In genomic region chrX:159414829-159415673, GRCm38 (mm10) we compare ENCODE assay signal across 9 mouse cellular contexts. TPM values are rescaled to one million over a fixed set of nuclear protein-coding genes. Genes with fewer than 3 reads are reported as not detected.
DNase-seq lines count a peak whose midpoint lies in the region; ATAC-seq and TF ChIP-seq lines count a peak whose summit lies in the region.
"Had no signal": no experiment of that assay in that cellular context is flagged by ENCODE, and none has a peak within 500 bp of the region (broad histone marks: within the 10 kb centered on the region; RNA-seq: fewer than 3 reads in every experiment).

No protein-coding gene starts in this region.

- DNase-seq in heart, postnatal 4 days = no peak
- peak; percentile 31 for DNase-seq in embryo, embryonic 11 days
- DNase-seq in yolk sac, embryonic 10.5 days (ENCODE audit: low spot score) = no peak

- no peak overlapping the region for H3K9ac ChIP-seq in heart, embryonic 11.5 days (ENCODE audit: low read depth, low read length)
- peak overlapping the region; percentile 78 for H3K9ac ChIP-seq in hindbrain, embryonic 13.5 days
- peak overlapping the region; percentile 44; the same call in 1 of the 2 replicates for H3K9ac ChIP-seq in limb, embryonic 12.5 days (replicated peaks)
- H3K9ac ChIP-seq in neural tube, embryonic 15.5 days (replicated peaks) = peak overlapping the region; percentile 74

- H3K36me3 ChIP-seq in heart, embryonic 11.5 days (ENCODE audit: control insufficient read depth, insufficient read depth, low read length) = no peaks in the 10 kb centered on the region
- H3K36me3 ChIP-seq in E14TG2a.4 (ENCODE audit: insufficient read depth, low read length) = no peaks in the 10 kb centered on the region
- H3K36me3 ChIP-seq in hindbrain, embryonic 13.5 days = no peaks in the 10 kb centered on the region
- H3K36me3 ChIP-seq in limb, embryonic 12.5 days = no peaks in the 10 kb centered on the region
- no peaks in the 10 kb centered on the region for H3K36me3 ChIP-seq in neural tube, embryonic 15.5 days
- H3K36me3 ChIP-seq: G1E had no signal

- no peak for TF ChIP-seq CTCF in E14TG2a.4 (conservative IDR thresholded peaks at IDR 0.05; ENCODE audit: low read length)

- H3K9me3 ChIP-seq in heart, embryonic 11.5 days (replicated peaks; ENCODE audit: control insufficient read depth, low read length) = no peaks in the 10 kb centered on the region
- no peaks in the 10 kb centered on the region for H3K9me3 ChIP-seq in E14TG2a.4 (ENCODE audit: low read length)
- no peaks in the 10 kb centered on the region for H3K9me3 ChIP-seq in hindbrain, embryonic 13.5 days
- H3K9me3 ChIP-seq in limb, embryonic 12.5 days = no peaks in the 10 kb centered on the region
- no peaks in the 10 kb centered on the region for H3K9me3 ChIP-seq in neural tube, embryonic 15.5 days (replicated peaks)

- no peak overlapping the region for H3K27ac ChIP-seq in heart, embryonic 11.5 days (ENCODE audit: low read depth, low read length)
- H3K27ac ChIP-seq in hindbrain, embryonic 13.5 days = peak overlapping the region; percentile 83
- no peak overlapping the region for H3K27ac ChIP-seq in limb, embryonic 12.5 days
- peak overlapping the region; percentile 78 for H3K27ac ChIP-seq in neural tube, embryonic 15.5 days (replicated peaks)

- WGBS in heart, embryonic 11.5 days (ENCODE audit: insufficient replicate concordance) = 10% methylated on average over 46 of the region's 65 CpGs
- WGBS in hindbrain, embryonic 13.5 days = 18% methylated on average over 49 of the region's 65 CpGs
- 16% methylated on average over 54 of the region's 65 CpGs for WGBS in limb, embryonic 12.5 days
- 26% methylated on average over 61 of the region's 65 CpGs for WGBS in neural tube, embryonic 15.5 days

- no peaks in the 10 kb centered on the region for H3K4me1 ChIP-seq in heart, embryonic 11.5 days (ENCODE audit: control insufficient read depth, insufficient read depth, low read length)
- H3K4me1 ChIP-seq in E14TG2a.4 (replicated peaks; ENCODE audit: low read depth, low read length) = peaks cover 2% of the 10 kb centered on the region; the same call in 1 of the 2 replicates
- H3K4me1 ChIP-seq in hindbrain, embryonic 13.5 days (replicated peaks) = no peaks in the 10 kb centered on the region
- H3K4me1 ChIP-seq in limb, embryonic 12.5 days (replicated peaks) = no peaks in the 10 kb centered on the region
- H3K4me1 ChIP-seq in neural tube, embryonic 15.5 days = no peaks in the 10 kb centered on the region; the same call in 1 of the 2 replicates

- peak overlapping the region; percentile 89 for H3K4me2 ChIP-seq in heart, embryonic 11.5 days
- H3K4me2 ChIP-seq in hindbrain, embryonic 13.5 days = peak overlapping the region; percentile 65
- peak overlapping the region; percentile 88 for H3K4me2 ChIP-seq in limb, embryonic 12.5 days
- H3K4me2 ChIP-seq in neural tube, embryonic 15.5 days = peak overlapping the region; percentile 65

- peak; percentile 39; the same call in 1 of the 2 replicates for ATAC-seq in heart, embryonic 11.5 days (replicated peaks; ENCODE audit: insufficient number of reproducible peaks, low FRiP score, low TSS enrichment)
- ATAC-seq in hindbrain, embryonic 13.5 days (ENCODE audit: low FRiP score) = peak; percentile 80
- peak; percentile 62; the same call in 1 of the 2 replicates for ATAC-seq in limb, embryonic 12.5 days (ENCODE audit: insufficient number of reproducible peaks, insufficient read depth, low FRiP score, low TSS enrichment, low read depth)
- ATAC-seq in neural tube, embryonic 15.5 days (ENCODE audit: low FRiP score) = peak; percentile 70

- H3K4me3 ChIP-seq in heart, embryonic 11.5 days (ENCODE audit: low read depth, low read length) = peak overlapping the region; percentile 54
- H3K4me3 ChIP-seq in E14TG2a.4 (replicated peaks; ENCODE audit: low read length) = peak overlapping the region; percentile 88
- H3K4me3 ChIP-seq in hindbrain, embryonic 13.5 days = peak overlapping the region; percentile 63
- H3K4me3 ChIP-seq in limb, embryonic 12.5 days (replicated peaks) = peak overlapping the region; percentile 57
- peak overlapping the region; percentile 61 for H3K4me3 ChIP-seq in neural tube, embryonic 15.5 days (replicated peaks)

- H3K27me3 ChIP-seq in heart, embryonic 11.5 days (ENCODE audit: control insufficient read depth, insufficient read depth, low read length) = peaks cover 28% of the 10 kb centered on the region
- H3K27me3 ChIP-seq in E14TG2a.4 (ENCODE audit: insufficient read depth, low read length) = peaks cover 28% of the 10 kb centered on the region
- peaks cover 10% of the 10 kb centered on the region; the same call in 1 of the 2 replicates for H3K27me3 ChIP-seq in hindbrain, embryonic 13.5 days
- peaks cover 44% of the 10 kb centered on the region for H3K27me3 ChIP-seq in limb, embryonic 12.5 days
- H3K27me3 ChIP-seq in neural tube, embryonic 15.5 days (replicated peaks) = no peaks in the 10 kb centered on the region; the same call in 1 of the 2 replicates

RNA-seq across cellular contexts. Expression of gene Map7d2, which starts 0.7 kb away (rescaled TPM):
- polyA plus RNA-seq in heart, embryonic 11.5 days (2014; fragmentation: Nextera tagmentation; extraction: Ambion mirVana) = 0.40 and 1.2 TPM in 2 replicates
- under 1 TPM; 0.86 to 0.95 TPM for total RNA-seq in heart, postnatal 4 days (2021)
- 30.3 and 32.1 TPM in 2 replicates for polyA plus RNA-seq in hindbrain, embryonic 13.5 days (2015; fragmentation: Nextera tagmentation; extraction: Ambion mirVana)
- polyA plus RNA-seq in limb, embryonic 12.5 days (2016; fragmentation: Nextera tagmentation; extraction: Ambion mirVana) = 1.5 and 2.6 TPM in 2 replicates
- polyA plus RNA-seq in neural tube, embryonic 15.5 days (2015; fragmentation: Nextera tagmentation; extraction: Ambion mirVana) = 48.9 and 53.6 TPM in 2 replicates
- polyA plus RNA-seq: G1E had no signal

RNA-seq across cellular contexts. Expression of gene Eif1ax, which starts 43.1 kb away (rescaled TPM):
- polyA plus RNA-seq in heart, embryonic 11.5 days (2014; fragmentation: Nextera tagmentation; extraction: Ambion mirVana) = 107 and 108 TPM in 2 replicates
- total RNA-seq in heart, postnatal 4 days (2021) = 100 to 1,000 TPM; 103 to 114 TPM
- polyA plus RNA-seq in hindbrain, embryonic 13.5 days (2015; fragmentation: Nextera tagmentation; extraction: Ambion mirVana) = 109 and 119 TPM in 2 replicates
- 136 and 155 TPM in 2 replicates for polyA plus RNA-seq in limb, embryonic 12.5 days (2016; fragmentation: Nextera tagmentation; extraction: Ambion mirVana)
- 95.2 and 113 TPM in 2 replicates for polyA plus RNA-seq in neural tube, embryonic 15.5 days (2015; fragmentation: Nextera tagmentation; extraction: Ambion mirVana)

Comparison
In these comparisons a context has a peak if more than half of its experiments do, and no peak if none do; other contexts are left out.
1. H3K27ac ChIP-seq: peak in hindbrain, embryonic 13.5 days (single experiment) and neural tube, embryonic 15.5 days (single experiment); none in heart, embryonic 11.5 days (single experiment) and limb, embryonic 12.5 days (single experiment).
2. Peak in every context shown above with its lines, with median percentiles within 50 percentile points of each other: ATAC-seq, H3K4me2 ChIP-seq and H3K4me3 ChIP-seq.